Mouse (Mus musculus) forebrain, embryonic 13.5 days (tissue): ENCODE measurements around the gene Nr2c1. TPM values are rescaled to one million over a fixed set of nuclear protein-coding genes. Genes with fewer than 3 reads are reported as not detected.
A peak's percentile ranks its signal among the peaks of the same experiment; 100 is the strongest.

Experiments used
- ATAC-seq: fragments of 200-750 bp; cut with Nextera tagmentation; 2 replicates; pipeline ENCODE4 v1.8.0; 2017
- H3K27ac ChIP-seq: fragments of 300-500 bp; sonication (generic); 2 replicates; pipeline ENCODE4 v1.5.1; 2015; ENCODE audit warnings: inconsistent platforms, mild to moderate bottlenecking, moderate library complexity
- H3K27me3 ChIP-seq: fragments of 300-500 bp; sonication (generic); 2 replicates; pipeline ENCODE4 v1.6.1; 2015; ENCODE audit warnings: mild to moderate bottlenecking, inconsistent platforms
- H3K36me3 ChIP-seq: fragments of 300-500 bp; sonication (generic); 2 replicates; pipeline ENCODE4 v1.6.1; 2015; ENCODE audit warnings: mild to moderate bottlenecking, inconsistent platforms; ENCODE audit not compliant: poor library complexity, severe bottlenecking
- H3K4me1 ChIP-seq: fragments of 300-500 bp; sonication (generic); 2 replicates; pipeline ENCODE4 v1.6.1; 2015; ENCODE audit warnings: inconsistent platforms
- H3K4me2 ChIP-seq: fragments of 300-500 bp; sonication (generic); 2 replicates; pipeline ENCODE4 v1.6.1; 2015; ENCODE audit warnings: inconsistent platforms, mild to moderate bottlenecking, moderate library complexity
- H3K4me3 ChIP-seq: fragments of 300-500 bp; sonication (generic); 2 replicates; pipeline ENCODE4 v1.5.1; 2015; ENCODE audit warnings: mild to moderate bottlenecking, inconsistent platforms
- H3K9ac ChIP-seq: fragments of 300-500 bp; sonication (generic); 2 replicates; pipeline ENCODE4 v1.6.1; 2015; ENCODE audit warnings: mild to moderate bottlenecking, inconsistent platforms
- H3K9me3 ChIP-seq: fragments of 300-500 bp; sonication (generic); replicated peaks from 2 replicates; pipeline ENCODE4 v1.6.1; 2016; ENCODE audit warnings: inconsistent platforms
- WGBS: fragments of 180-500 bp; shearing (Covaris S2); methylation state at CpG from one replicate; pipeline ENCODE4 v1.1.7; 2015; 5-methylcytosine and 5-hydroxymethylcytosine counted together
- polyA plus RNA-seq: library from polyadenylated mRNA; unstranded; fragments of >200 nt; fragmentation: Nextera tagmentation; extraction: Ambion mirVana; gene quantifications from 2 replicates; pipeline ENCODE4 v1.2.1, GENCODE M21; 2015

Gene Nr2c1
- polyA plus RNA-seq, 1 experiment from 2014 or later = 7.8 TPM

DNA sequence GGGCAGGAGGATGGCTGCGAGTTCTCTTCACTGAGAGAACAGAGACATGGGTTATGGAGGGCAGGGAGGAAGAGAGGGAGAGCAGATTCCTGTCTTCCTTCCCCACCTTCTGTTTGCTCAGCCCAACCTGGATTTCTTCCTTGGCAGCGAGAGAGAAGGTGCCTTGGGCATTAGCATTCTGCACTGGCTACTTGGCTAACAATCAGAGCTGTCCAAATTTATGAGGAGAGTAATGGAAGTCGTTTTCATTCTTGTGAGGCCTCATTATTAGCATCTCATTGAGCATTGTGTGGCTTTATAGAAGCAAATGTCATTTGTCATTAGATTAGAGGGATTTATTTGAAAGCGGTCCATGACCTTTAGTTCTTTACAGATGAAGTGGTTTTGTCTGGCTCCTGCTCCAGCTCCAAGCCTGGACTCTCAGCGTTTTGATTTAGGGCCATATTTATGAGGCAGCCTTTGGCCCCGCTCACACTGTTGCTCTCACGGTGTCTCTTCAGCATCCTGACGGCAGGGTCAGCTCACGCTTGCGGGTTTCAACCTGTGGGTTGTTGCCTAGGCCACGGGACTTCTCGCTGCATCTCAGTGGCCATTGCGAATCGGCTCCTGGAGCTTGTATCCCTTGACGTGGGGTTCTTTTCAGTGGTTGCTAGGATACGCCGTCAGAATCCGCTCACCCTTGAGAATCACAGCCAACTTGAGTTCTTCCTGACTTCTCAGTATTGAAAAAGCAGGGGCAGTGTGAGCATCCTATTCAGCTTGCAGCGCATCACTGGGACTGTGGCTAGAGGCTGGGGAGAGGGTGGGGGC lies 82.6 kb downstream of the Nr2c1 start:
- Histone ChIP-seq H3K27ac (peak overlapping the region; percentile 59), H3K4me3 (peak overlapping the region; percentile 10; the same call in 1 of the 2 replicates)
- ATAC-seq = peak; percentile 81

DNA sequence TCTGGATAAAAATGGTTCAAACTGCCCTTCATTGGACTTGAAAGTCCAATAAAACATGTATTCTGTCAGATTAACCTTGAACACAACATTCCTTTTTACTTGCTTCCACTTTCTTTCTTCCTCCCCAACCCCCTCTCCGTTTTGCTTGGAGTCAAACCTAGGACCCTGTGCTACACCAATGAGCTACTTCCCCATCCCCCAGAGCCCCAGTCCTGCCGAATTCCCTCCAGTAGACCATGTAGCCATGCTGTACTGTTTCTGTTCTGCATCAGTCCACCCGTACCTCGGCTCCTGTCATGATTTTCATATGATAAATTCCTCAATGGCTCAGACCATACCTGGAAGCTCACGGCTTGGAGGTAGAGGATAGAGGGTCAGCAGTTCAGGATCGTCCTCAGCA lies 83.2 kb downstream of the Nr2c1 start:
- H3K27ac ChIP-seq = peak overlapping the region; percentile 59
- H3K9me3 ChIP-seq = no peaks in the 10 kb centered on the region; the same call in 1 of the 2 replicates
- H3K9ac ChIP-seq = no peak overlapping the region
- no peaks in the 10 kb centered on the region for H3K27me3 ChIP-seq
- peaks cover 14% of the 10 kb centered on the region for H3K4me1 ChIP-seq
- 82% methylated on average over 6 of the region's 6 CpGs for WGBS
- peak overlapping the region; percentile 49 for H3K4me2 ChIP-seq
- ATAC-seq = peak; percentile 43; the same call in 1 of the 2 replicates
- no peaks in the 10 kb centered on the region for H3K36me3 ChIP-seq
- H3K4me3 ChIP-seq = no peak overlapping the region

More for the DNA sequence above, 82.6 kb downstream of the Nr2c1 start:
- Histone ChIP-seq H3K4me2 (peak overlapping the region; percentile 49), H3K27me3 (no peaks in the 10 kb centered on the region), H3K4me1 (peaks cover 14% of the 10 kb centered on the region), H3K9me3 (no peaks in the 10 kb centered on the region; the same call in 1 of the 2 replicates), H3K36me3 (no peaks in the 10 kb centered on the region), H3K9ac (0 out of 2 replicates have a peak overlapping the region, but pooled peaks have one; percentile 16)
- WGBS = 18% methylated on average over 19 of the region's 19 CpGs

DNA sequence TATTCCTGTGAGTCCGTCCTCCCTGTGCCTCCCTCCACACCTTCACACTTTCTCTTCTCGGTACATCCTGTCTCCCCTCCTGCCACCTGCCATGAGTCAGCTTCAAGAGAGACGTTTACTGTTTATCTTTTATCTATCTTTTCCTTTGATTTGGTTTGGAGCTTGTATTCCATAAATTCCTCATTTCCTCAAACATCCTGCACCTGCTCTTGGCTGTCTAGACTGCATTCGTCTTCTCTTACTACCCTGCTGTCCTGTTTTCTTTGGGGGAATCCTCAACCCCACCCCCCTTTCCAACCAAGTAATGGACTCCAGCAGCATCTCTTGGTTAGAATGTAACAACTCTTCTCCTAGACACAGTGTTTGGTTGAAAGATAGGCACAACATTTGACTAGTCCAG lies 87.4 kb downstream of the Nr2c1 start:
- Histone ChIP-seq H3K4me3 (no peak overlapping the region), H3K4me2 (no peak overlapping the region), H3K4me1 (peaks cover 11% of the 10 kb centered on the region), H3K9me3 (no peaks in the 10 kb centered on the region), H3K9ac (no peak overlapping the region), H3K36me3 (no peaks in the 10 kb centered on the region), H3K27ac (no peak overlapping the region), H3K27me3 (no peaks in the 10 kb centered on the region)
- WGBS = 78% methylated on average over 4 of the region's 4 CpGs
- ATAC-seq = no peak

DNA sequence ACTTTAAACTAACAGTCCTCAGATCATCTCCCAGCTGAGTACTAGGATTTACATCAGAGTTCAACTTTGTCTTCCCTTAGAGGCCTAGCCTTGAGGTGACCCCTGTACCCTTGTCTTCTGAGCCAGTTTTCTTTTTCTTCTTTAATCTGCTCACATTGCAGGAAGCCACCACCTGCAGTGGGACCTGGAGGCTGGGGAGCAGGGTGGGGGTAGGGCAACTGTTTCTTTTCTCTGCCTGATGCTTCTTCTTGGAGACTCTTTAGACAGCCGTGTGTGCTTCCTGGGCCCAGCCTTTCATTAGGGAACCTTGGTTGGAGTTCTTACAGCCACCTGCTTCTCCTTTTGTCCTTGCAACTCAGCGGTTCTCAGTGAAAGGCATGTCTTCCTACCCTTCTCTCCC lies 93.5 kb downstream of the Nr2c1 start:
- ATAC-seq = no peak
- WGBS = 44% methylated on average over 2 of the region's 2 CpGs

More for the DNA sequence above, 93.5 kb downstream of the Nr2c1 start:
- Histone ChIP-seq H3K4me3 (no peak overlapping the region), H3K4me2 (no peak overlapping the region), H3K27me3 (no peaks in the 10 kb centered on the region), H3K4me1 (no peaks in the 10 kb centered on the region), H3K9ac (no peak overlapping the region), H3K27ac (no peak overlapping the region), H3K9me3 (no peaks in the 10 kb centered on the region), H3K36me3 (no peaks in the 10 kb centered on the region)

Other genes starting within 250 kb of the Nr2c1 start
- gene Vezt, start 112.2 kb upstream of the Nr2c1 start, polyA plus RNA-seq = 50.8 and 55.4 TPM in 2 replicates
- 1.8 and 2.0 TPM in 2 replicates for gene Fgd6, start 112.0 kb upstream of the Nr2c1 start, polyA plus RNA-seq
- 376 and 416 TPM in 2 replicates for gene Ndufa12, start 50.7 kb downstream of the Nr2c1 start, polyA plus RNA-seq
- gene Gm4792, start 150.7 kb downstream of the Nr2c1 start, polyA plus RNA-seq = 0.22 TPM in 1 of 2 replicates, not detected in the other
- gene Tmcc3, start 163.9 kb downstream of the Nr2c1 start, polyA plus RNA-seq = 3.7 and 4.8 TPM in 2 replicates